12 mouse cellular contexts compared by ENCODE assay signal in the genomic region with DNA sequence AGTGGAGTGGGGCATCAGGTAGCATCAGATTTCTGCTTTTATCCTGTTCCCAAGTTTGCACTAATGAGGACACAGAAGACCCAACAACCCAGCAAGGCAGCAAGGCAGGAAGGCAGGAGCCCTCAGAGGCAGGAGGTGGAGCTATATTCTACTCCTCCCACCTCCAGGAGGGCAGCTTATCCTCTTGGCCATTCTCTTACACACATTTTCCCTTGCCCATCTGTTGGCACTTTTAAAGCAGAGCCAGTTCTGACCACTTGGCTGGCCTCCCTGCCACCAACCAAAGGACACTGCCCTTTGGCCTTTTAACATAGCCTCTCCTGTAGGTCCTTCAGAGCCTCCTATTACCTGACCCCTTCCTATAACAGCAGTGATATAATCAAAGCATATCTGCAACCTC.
DNase-seq lines count a peak whose midpoint lies in the region; ATAC-seq lines count a peak whose summit lies in the region.
"Had no signal": no experiment of that assay in that cellular context is flagged by ENCODE, and none has a peak within 500 bp of the region (broad histone marks: within the 10 kb centered on the region; RNA-seq: fewer than 3 reads in every experiment).

No protein-coding gene starts in this region.

- no peak overlapping the region for H3K4me3 ChIP-seq in heart, embryonic 10.5 days
- no peak overlapping the region for H3K4me3 ChIP-seq in brown adipose tissue, adult 24 weeks (ENCODE audit: insufficient read depth, low read depth, low read length)
- H3K4me3 ChIP-seq: forebrain, embryonic 10.5 days; lung, embryonic 15.5 days had no signal

- H3K9me3 ChIP-seq in heart, embryonic 10.5 days: no peaks in the 10 kb centered on the region
- H3K9me3 ChIP-seq: forebrain, embryonic 10.5 days; lung, embryonic 15.5 days had no signal

- H3K27me3 ChIP-seq in heart, embryonic 10.5 days (ENCODE audit: insufficient read depth, poor library complexity, severe bottlenecking): no peaks in the 10 kb centered on the region
- H3K27me3 ChIP-seq: CH12.LX; lung, embryonic 15.5 days had no signal

- no peak for DNase-seq in heart, embryonic 10.5 days (ENCODE audit: low spot score)
- DNase-seq in heart, postnatal 10 days: no peak
- peak; percentile 37 for DNase-seq in kidney, postnatal 14 days
- no peak for DNase-seq in kidney, postnatal 4 days
- DNase-seq in gastrocnemius, adult 8-10 months (ENCODE audit: low spot score in 2 of 2): no peak
- DNase-seq in left cerebral cortex, postnatal 36 days (ENCODE audit: low spot score in 2 of 2): no peak
- DNase-seq: thymus, postnatal 25 days had no signal

- H3K4me1 ChIP-seq in heart, embryonic 10.5 days: peaks cover 99% of the 10 kb centered on the region
- peaks cover 76% of the 10 kb centered on the region for H3K4me1 ChIP-seq in brown adipose tissue, adult 24 weeks (ENCODE audit: control insufficient read depth, insufficient read depth, insufficient read length, low read length)

- H3K36me3 ChIP-seq in heart, embryonic 10.5 days: no peaks in the 10 kb centered on the region
- H3K36me3 ChIP-seq: forebrain, embryonic 10.5 days; lung, embryonic 15.5 days had no signal

- intact Hi-C loops in heart, postnatal 10 days (cut with DNase I): no loop called here
- intact Hi-C loops in left cerebral cortex, postnatal 36 days (cut with DNase I): no loop called here

- peak overlapping the region; percentile 73 for H3K27ac ChIP-seq in heart, embryonic 10.5 days
- H3K27ac ChIP-seq in brown adipose tissue, adult 24 weeks (replicated peaks; ENCODE audit: low read depth, low read length): peak overlapping the region; percentile 22; the same call in 1 of the 2 replicates

- ATAC-seq in erythroblast, adult 5-6 weeks (replicated peaks; ENCODE audit: low FRiP score, poor library complexity, severe bottlenecking): 0 out of 2 replicates have a peak, but pooled peaks have one; percentile 19
